Mouse (Mus musculus) embryonic facial prominence, embryonic 15.5 days (tissue): ENCODE data around the gene Cars2. TPM values are rescaled to one million over a fixed set of nuclear protein-coding genes. Genes with fewer than 3 reads are reported as not detected.
"Not testable (repeated sequence)": the region's sequence is repeated elsewhere in the genome, so short reads cannot be mapped to it uniquely, and the experiment has no call there.

Experiments
- ATAC-seq: fragments of 200-750 bp; cut with Nextera tagmentation; 2 replicates; pipeline ENCODE4 v1.8.0; 2017; ENCODE audit warnings: low read depth, moderate TSS enrichment; ENCODE audit not compliant: insufficient number of reproducible peaks, low FRiP score, low TSS enrichment
- H3K27ac ChIP-seq: fragments of 300-500 bp; sonication (generic); replicated peaks from 2 replicates; pipeline ENCODE4 v1.5.1; 2015; ENCODE audit warnings: mild to moderate bottlenecking, inconsistent platforms
- H3K27me3 ChIP-seq: fragments of 300-500 bp; sonication (generic); 2 replicates; pipeline ENCODE4 v1.6.1; 2015; ENCODE audit warnings: inconsistent platforms
- H3K36me3 ChIP-seq: fragments of 300-500 bp; sonication (generic); 2 replicates; pipeline ENCODE4 v1.6.1; 2015; ENCODE audit warnings: mild to moderate bottlenecking, inconsistent platforms
- H3K4me1 ChIP-seq: fragments of 300-500 bp; sonication (generic); 2 replicates; pipeline ENCODE4 v1.6.1; 2015; ENCODE audit warnings: inconsistent platforms
- H3K4me2 ChIP-seq: fragments of 300-500 bp; sonication (generic); replicated peaks from 2 replicates; pipeline ENCODE4 v1.6.1; 2015; ENCODE audit warnings: mild to moderate bottlenecking, inconsistent platforms
- H3K4me3 ChIP-seq: fragments of 300-500 bp; sonication (generic); replicated peaks from 2 replicates; pipeline ENCODE4 v1.5.1; 2015; ENCODE audit warnings: mild to moderate bottlenecking, inconsistent platforms
- H3K9ac ChIP-seq: fragments of 300-500 bp; sonication (generic); 2 replicates; pipeline ENCODE4 v1.6.1; 2015; ENCODE audit warnings: inconsistent platforms
- H3K9me3 ChIP-seq: fragments of 300-500 bp; sonication (generic); replicated peaks from 2 replicates; pipeline ENCODE4 v1.6.1; 2016; ENCODE audit warnings: inconsistent platforms
- WGBS: fragments of 180-500 bp; shearing (Covaris S2); methylation state at CpG from one replicate; pipeline ENCODE4 v1.1.7; 2015; 5-methylcytosine and 5-hydroxymethylcytosine counted together
- polyA plus RNA-seq: library from polyadenylated mRNA; unstranded; fragments of >200 nt; fragmentation: Nextera tagmentation; extraction: Ambion mirVana; gene quantifications from 2 replicates; pipeline ENCODE4 v1.2.1, GENCODE M21; 2015

The Cars2 gene
- polyA plus RNA-seq, 1 experiment from 2014 or later, result 31.4 TPM

DNA sequence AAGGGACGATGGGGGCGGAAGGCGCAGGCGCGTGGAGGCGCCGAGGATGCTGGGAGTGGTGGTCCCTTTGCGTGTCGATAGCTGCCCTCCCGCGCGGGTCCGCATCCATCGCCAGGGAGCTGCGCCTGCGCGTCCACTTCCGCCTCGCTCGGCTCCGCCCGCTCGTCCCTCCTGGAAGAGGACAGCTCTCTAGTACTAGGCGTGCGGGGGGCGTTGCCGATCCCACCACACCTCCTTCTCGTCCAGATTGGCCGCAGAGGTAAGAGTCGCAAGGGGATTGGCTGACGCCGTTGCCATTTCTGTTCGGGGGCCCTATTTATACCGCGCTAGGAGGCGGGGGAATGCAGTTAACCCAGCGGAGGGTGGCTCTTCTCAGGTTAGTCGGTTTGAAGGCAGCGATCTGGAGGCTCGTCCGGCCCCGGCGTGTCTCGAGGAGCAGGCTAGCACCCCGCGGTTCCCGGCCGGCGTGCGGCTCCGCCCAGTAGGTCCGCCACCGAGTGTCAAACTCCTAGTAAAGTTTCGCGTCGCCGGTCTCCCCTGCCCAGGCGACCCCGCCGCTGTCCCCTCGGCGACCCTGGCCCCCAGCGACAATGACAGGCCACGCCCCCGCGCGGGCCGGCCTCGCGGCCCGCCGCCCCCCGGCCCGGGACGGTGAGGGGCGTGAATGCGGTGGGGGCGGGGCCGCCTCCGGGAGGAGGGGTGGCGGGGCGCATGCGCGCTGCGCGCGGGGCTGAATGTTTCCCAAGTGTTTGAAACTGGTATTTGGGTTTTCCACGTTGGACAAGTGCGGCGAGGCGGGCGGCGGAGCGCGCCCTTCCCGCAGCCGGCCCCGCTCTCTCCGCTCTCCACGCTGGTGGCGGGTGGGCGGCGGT lies 5.4 kb upstream of the Cars2 start:
- Histone ChIP-seq H3K4me2 (peak overlapping the region; percentile 76), H3K4me1 (peaks cover 22% of the 10 kb centered on the region), H3K27me3 (no peaks in the 10 kb centered on the region), H3K4me3 (peak overlapping the region; percentile 95), H3K9ac (peak overlapping the region; percentile 95), H3K27ac (peak overlapping the region; percentile 100), H3K9me3 (no peaks in the 10 kb centered on the region), H3K36me3 (no peaks in the 10 kb centered on the region)
- under 1% methylated on average over 103 of the region's 103 CpGs for WGBS
- peak; percentile 92 for ATAC-seq

DNA sequence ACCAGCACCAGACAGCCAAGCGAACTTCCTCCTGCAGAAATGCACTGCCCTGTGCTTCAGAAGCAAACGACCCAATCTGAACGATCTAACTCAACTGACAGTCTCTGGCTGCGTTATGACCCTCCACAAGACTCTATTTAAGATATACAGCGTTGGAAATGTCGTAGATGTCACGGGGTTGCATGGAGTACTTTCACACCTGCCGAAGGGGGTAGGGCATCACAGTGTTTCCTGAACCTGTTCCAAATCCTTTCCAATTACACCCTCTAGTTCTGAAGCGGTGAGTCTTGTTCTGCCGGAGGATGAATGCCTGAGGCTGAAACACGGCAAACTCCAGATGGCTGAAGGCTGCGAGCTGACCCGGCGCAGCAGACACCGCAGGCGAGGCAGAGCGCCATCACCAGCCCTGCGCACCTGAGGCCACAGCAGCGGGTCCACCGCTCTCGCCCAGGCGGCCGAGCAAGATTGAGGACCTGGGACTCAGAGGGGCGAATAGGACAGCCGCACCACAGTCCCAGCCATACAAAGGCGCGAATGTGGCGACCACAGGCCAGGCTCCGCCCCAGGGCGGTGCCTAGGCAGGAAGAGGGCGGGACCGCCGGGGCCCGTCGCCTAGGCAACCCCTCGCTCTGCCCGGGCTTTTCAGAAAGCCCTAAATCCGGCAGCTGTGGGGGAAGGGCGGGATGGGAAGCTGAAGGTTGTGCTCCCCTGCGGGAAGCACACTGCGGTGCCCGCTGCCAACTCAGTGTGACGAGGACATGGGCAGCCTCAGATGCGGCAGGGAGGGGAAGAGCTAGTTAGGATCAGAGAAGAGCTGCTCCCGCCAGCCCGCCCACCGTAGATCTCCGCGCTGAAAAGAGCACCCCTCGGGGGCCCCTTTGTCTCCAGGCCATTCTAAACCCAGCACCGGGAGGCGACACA lies 4.5 kb upstream of the Cars2 start, which contains the start of gene Ing1:
Gene Ing1, plus strand, starts transcription at position 773 of the 921 bp plus-strand sequence.
- peak within 1 kb of the TSS; percentile 95 for H3K9ac ChIP-seq
- H3K9me3 ChIP-seq, result no peaks in the 10 kb centered on the region
- WGBS, result under 1% methylated on average over 52 of the region's 52 CpGs
- H3K4me1 ChIP-seq, result peaks cover 25% of the 10 kb centered on the region
- H3K4me3 ChIP-seq, result peak within 1 kb of the TSS; percentile 95
- ATAC-seq, result peak; percentile 80
- H3K27ac ChIP-seq, result peak within 1 kb of the TSS; percentile 100
- peak within 1 kb of the TSS; percentile 76 for H3K4me2 ChIP-seq
- no peaks in the 10 kb centered on the region for H3K36me3 ChIP-seq
- H3K27me3 ChIP-seq, result no peaks in the 10 kb centered on the region

DNA sequence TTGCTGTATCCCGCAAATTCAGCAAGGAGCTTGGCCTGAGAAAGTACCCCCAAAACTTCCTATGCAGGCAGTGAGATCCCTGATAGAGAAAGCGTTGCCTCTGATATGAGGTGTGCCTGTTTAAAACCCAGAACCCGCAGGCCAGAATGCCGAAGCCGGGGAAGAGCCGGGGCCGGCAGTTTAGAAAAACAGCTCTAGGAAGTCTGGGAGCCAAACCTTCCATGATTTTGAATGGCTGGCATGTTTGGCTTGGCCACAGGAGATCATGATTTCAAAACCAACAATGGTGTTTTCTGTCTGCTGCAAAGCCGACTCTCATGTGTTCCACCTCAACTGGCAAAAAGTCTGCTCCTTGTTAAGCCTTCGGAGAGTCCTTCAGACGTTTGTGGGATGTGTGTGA lies 1.8 kb upstream of the Cars2 start:
- WGBS, result 75% methylated on average over 10 of the region's 10 CpGs
- H3K27ac ChIP-seq, result no peak overlapping the region
- H3K9me3 ChIP-seq, result no peaks in the 10 kb centered on the region
- no peak overlapping the region for H3K9ac ChIP-seq
- no peaks in the 10 kb centered on the region for H3K27me3 ChIP-seq
- H3K4me3 ChIP-seq, result no peak overlapping the region
- no peaks in the 10 kb centered on the region for H3K36me3 ChIP-seq
- H3K4me1 ChIP-seq, result peaks cover 26% of the 10 kb centered on the region
- ATAC-seq, result no peak
- H3K4me2 ChIP-seq, result no peak overlapping the region

DNA sequence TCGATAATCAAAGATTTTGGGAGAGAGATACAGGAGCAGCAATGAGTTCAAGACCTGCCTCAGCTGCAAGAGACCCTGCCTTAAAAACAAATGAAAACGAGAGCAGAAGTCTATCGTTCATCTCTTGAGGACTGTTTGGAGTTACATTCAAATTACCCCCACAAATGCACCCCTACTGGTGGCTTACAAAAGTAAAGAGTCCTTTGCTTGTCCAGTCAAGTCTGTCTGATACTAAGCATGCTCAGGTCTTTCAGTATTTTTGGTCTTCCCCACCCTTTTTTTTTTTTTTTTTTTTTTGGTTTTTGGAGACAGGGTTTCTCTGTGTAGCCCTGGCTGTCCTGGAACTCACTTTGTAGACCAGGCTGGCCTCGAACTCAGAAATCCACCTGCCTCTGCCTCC lies 914 bp upstream of the Cars2 start:
- not testable (repeated sequence) for ATAC-seq
- WGBS, result 78% methylated on average over 4 of the region's 4 CpGs
- peaks cover 26% of the 10 kb centered on the region for H3K4me1 ChIP-seq

DNA sequence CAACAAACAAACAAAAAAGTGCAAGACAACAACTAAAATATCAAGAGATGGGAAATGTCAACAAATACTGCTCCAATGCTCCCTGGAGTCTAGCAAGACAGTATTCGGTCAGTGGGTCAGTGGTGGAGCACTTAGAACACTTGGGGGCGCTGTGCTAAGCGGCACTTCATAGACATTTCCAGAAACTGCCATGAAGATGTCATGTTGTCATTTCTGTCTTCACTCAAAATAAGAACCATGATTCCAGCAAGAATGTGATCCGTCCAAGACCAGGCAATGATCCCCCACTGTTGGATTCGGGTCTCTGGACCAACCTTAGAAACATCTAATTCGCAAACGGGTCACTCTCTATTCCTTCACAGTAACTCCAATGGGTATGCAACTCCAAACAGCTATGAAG lies 877 bp downstream of the Cars2 start:
- Histone ChIP-seq H3K9me3 (no peaks in the 10 kb centered on the region), H3K4me2 (peak overlapping the region; percentile 79), H3K27me3 (no peaks in the 10 kb centered on the region), H3K27ac (peak overlapping the region; percentile 96), H3K4me3 (peak overlapping the region; percentile 93), H3K9ac (no peak overlapping the region), H3K4me1 (peaks cover 26% of the 10 kb centered on the region), H3K36me3 (peaks cover 20% of the 10 kb centered on the region; the same call in 1 of the 2 replicates)
- WGBS, result 13% methylated on average over 7 of the region's 7 CpGs
- ATAC-seq, result no peak

More for the DNA sequence above, 914 bp upstream of the Cars2 start:
- H3K36me3 ChIP-seq, H3K4me2 ChIP-seq, H3K9ac ChIP-seq, H3K27ac ChIP-seq, H3K27me3 ChIP-seq, H3K4me3 ChIP-seq, H3K9me3 ChIP-seq: not testable (repeated sequence)

DNA sequence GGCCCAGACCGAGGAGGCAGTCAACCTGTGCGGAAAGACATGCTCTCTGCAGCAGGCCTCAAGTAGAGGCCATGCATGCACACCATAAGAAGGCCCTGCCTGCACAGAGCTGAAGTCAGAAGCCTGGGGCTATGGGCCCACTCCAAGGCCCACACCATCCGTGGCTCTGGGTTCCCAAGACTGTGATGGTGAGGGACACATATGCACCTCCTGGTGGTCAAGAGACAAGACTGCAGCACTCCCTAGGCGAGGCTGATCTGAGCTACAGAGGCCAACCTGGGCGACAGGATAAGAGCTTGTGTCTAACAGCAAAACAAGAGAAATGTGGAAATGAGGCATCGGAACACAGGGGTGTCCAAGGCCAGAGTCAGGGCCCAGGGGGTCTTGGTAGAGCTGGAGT lies 3.5 kb downstream of the Cars2 start:
- H3K4me1 ChIP-seq, result peaks cover 16% of the 10 kb centered on the region
- ATAC-seq, result no peak
- no peak overlapping the region for H3K9ac ChIP-seq
- peaks cover 32% of the 10 kb centered on the region for H3K36me3 ChIP-seq
- WGBS, result 58% methylated on average over 6 of the region's 6 CpGs
- no peaks in the 10 kb centered on the region for H3K27me3 ChIP-seq
- H3K27ac ChIP-seq, result no peak overlapping the region
- no peak overlapping the region for H3K4me3 ChIP-seq
- no peak overlapping the region for H3K4me2 ChIP-seq
- no peaks in the 10 kb centered on the region for H3K9me3 ChIP-seq

DNA sequence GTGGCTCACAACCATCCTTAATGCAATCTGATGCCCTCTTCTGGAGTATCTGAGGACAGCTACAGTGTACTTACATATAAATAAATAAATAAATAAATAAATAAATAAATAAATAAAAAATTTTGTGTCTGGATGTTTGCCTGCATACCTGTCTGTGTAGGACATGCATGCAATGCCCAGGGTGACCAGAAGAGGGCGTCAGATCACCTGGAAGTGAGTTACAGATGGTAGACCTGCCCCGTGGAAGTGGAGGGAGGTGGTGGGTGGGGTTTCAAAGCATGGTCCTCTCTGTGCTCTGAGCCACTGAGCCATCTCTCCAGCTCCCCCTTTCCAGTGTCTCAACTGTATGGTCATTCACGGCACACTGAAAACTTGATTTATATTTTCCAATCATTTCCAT lies 6.2 kb downstream of the Cars2 start:
- Histone ChIP-seq H3K4me1 (0 out of 2 replicates have a peak, but pooled peaks cover 4% of the 10 kb centered on the region), H3K27ac (no peak overlapping the region), H3K4me2 (no peak overlapping the region), H3K9me3 (no peaks in the 10 kb centered on the region), H3K4me3 (no peak overlapping the region), H3K9ac (no peak overlapping the region), H3K27me3 (no peaks in the 10 kb centered on the region), H3K36me3 (peaks cover 57% of the 10 kb centered on the region)
- WGBS, result 46% methylated on average over 3 of the region's 3 CpGs
- no peak for ATAC-seq

DNA sequence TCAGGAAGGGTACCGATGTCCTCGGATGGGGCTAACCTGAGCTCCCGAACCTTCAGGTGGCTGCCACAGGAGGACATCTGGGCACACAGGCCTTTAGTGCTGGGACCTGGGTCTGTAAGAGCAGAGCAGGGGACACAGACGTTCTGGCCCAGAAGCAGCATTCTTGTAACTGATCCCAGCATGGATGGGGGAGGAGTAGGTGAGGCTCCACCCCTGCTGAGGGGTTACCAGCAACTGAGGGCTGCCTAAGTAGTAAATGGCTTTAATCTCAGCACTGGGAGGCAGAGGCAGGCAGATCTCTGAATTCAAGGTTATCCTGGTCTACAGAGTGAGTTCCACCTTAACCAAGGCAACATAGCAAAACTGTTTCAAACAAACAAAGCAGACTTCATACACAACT lies 7.7 kb downstream of the Cars2 start:
- Histone ChIP-seq H3K4me3 (no peak overlapping the region), H3K4me2 (no peak overlapping the region), H3K9me3 (no peaks in the 10 kb centered on the region), H3K27me3 (no peaks in the 10 kb centered on the region), H3K36me3 (peaks cover 67% of the 10 kb centered on the region), H3K27ac (no peak overlapping the region), H3K4me1 (no peaks in the 10 kb centered on the region), H3K9ac (no peak overlapping the region)
- 83% methylated on average over 4 of the region's 4 CpGs for WGBS
- ATAC-seq, result no peak

DNA sequence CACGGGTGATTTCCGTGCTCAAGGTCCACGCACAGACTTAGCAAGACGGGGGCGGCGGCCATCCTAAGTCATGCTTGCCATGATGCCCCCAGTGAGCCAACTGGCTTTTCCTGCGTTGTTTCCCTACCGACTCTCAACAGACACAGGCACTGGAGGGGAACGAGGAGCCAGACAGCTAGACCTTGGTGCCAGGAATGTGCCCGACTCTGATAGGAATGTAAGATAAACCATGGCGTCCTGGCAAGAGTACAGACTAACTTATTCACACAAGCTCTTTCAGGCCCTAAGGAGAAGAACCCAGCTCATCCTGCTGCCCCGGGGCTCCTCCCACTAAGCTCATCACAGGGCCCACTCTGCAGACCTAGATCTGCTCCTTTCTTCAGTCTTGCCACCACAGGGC lies 8.6 kb downstream of the Cars2 start:
- no peaks in the 10 kb centered on the region for H3K9me3 ChIP-seq
- WGBS, result 84% methylated on average over 12 of the region's 12 CpGs
- H3K9ac ChIP-seq, result no peak overlapping the region
- no peaks in the 10 kb centered on the region for H3K4me1 ChIP-seq
- H3K4me2 ChIP-seq, result no peak overlapping the region
- no peak overlapping the region for H3K4me3 ChIP-seq
- H3K27me3 ChIP-seq, result no peaks in the 10 kb centered on the region
- no peak overlapping the region for H3K27ac ChIP-seq
- H3K36me3 ChIP-seq, result peaks cover 67% of the 10 kb centered on the region
- no peak for ATAC-seq

DNA sequence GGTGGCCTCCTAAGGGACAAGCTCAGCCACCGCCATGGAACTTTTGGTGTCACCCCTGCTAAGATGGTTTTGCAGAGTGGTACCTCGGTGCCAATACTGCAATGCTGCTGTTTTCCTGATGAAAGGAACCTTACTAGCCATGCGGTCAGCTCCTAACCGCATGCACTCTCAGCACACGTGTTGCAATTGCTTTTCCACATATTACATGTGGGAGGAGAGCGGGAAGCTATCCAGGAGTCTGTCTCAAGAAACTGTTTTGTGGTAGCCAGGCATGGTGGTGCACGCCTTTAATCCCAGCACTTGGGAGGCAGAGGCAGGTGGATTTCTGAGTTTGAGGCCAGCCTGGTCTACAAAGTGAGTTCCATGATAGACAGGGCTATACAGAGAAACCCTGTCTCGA lies 10.4 kb downstream of the Cars2 start:
- no peak for ATAC-seq
- WGBS, result 88% methylated on average over 8 of the region's 8 CpGs
- peaks cover 66% of the 10 kb centered on the region for H3K36me3 ChIP-seq

DNA sequence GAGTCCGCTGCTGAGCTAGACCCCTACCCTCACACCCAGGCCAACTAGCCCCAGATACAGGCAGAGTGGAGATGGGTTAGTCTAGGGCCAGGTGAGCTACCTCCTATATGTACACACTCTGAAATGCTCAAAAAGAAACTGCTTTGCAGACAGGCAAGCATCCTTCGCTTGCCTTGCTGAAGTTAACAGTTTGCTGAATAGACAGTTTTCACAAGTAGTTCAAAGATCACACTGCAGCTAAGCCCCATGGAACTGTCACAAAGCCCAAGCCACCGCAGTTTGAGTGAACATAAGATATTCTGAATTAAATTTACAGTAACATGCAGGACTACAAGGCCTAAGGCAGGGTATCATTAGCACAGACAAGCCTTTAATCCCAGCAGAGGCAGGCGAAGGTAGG lies 11.5 kb downstream of the Cars2 start:
- H3K36me3 ChIP-seq, result peaks cover 73% of the 10 kb centered on the region
- no peaks in the 10 kb centered on the region for H3K9me3 ChIP-seq
- H3K4me2 ChIP-seq, result no peak overlapping the region
- no peaks in the 10 kb centered on the region for H3K27me3 ChIP-seq
- WGBS, result 81% methylated on average over 4 of the region's 4 CpGs
- H3K4me3 ChIP-seq, result no peak overlapping the region
- ATAC-seq, result no peak
- no peak overlapping the region for H3K27ac ChIP-seq
- no peaks in the 10 kb centered on the region for H3K4me1 ChIP-seq
- no peak overlapping the region for H3K9ac ChIP-seq

More for the DNA sequence above, 10.4 kb downstream of the Cars2 start:
- Histone ChIP-seq H3K4me2 (no peak overlapping the region), H3K9me3 (no peaks in the 10 kb centered on the region), H3K9ac (no peak overlapping the region), H3K4me1 (no peaks in the 10 kb centered on the region), H3K4me3 (no peak overlapping the region), H3K27me3 (no peaks in the 10 kb centered on the region), H3K27ac (no peak overlapping the region)
